Mouse (Mus musculus) heart, embryonic 15.5 days (tissue): ENCODE results near the gene Fam89a. TPM values are rescaled to one million over a fixed set of nuclear protein-coding genes. Genes with fewer than 3 reads are reported as not detected.
A peak's percentile ranks its signal among the peaks of the same experiment; 100 is the strongest.

Experiments used
- ATAC-seq: fragments of 200-750 bp; cut with Nextera tagmentation; replicated peaks from 2 replicates; pipeline ENCODE4 v1.8.0; 2017; ENCODE audit warnings: low read depth, moderate TSS enrichment; ENCODE audit not compliant: insufficient number of reproducible peaks, insufficient read depth, low FRiP score
- H3K27ac ChIP-seq: fragments of 300-500 bp; sonication (generic); 2 replicates; pipeline ENCODE4 v1.5.1; 2015; ENCODE audit warnings: mild to moderate bottlenecking, inconsistent platforms
- H3K27me3 ChIP-seq: fragments of 300-500 bp; sonication (generic); 2 replicates; pipeline ENCODE4 v1.6.1; 2015; ENCODE audit warnings: inconsistent platforms
- H3K36me3 ChIP-seq: fragments of 300-500 bp; sonication (generic); 2 replicates; pipeline ENCODE4 v1.6.1; 2015; ENCODE audit warnings: mild to moderate bottlenecking, inconsistent platforms
- H3K4me1 ChIP-seq: fragments of 300-500 bp; sonication (generic); replicated peaks from 2 replicates; pipeline ENCODE4 v1.6.1; 2015; ENCODE audit warnings: inconsistent platforms
- H3K4me2 ChIP-seq: fragments of 300-500 bp; sonication (generic); 2 replicates; pipeline ENCODE4 v1.6.1; 2015; ENCODE audit warnings: inconsistent platforms, mild to moderate bottlenecking, moderate library complexity
- H3K4me3 ChIP-seq: fragments of 300-500 bp; sonication (generic); 2 replicates; pipeline ENCODE4 v1.5.1; 2015; ENCODE audit warnings: mild to moderate bottlenecking, inconsistent platforms
- H3K9ac ChIP-seq: fragments of 300-500 bp; sonication (generic); 2 replicates; pipeline ENCODE4 v1.6.1; 2015; ENCODE audit warnings: mild to moderate bottlenecking, inconsistent platforms
- H3K9me3 ChIP-seq: fragments of 300-500 bp; sonication (generic); replicated peaks from 2 replicates; pipeline ENCODE4 v1.6.1; 2016; ENCODE audit warnings: inconsistent platforms
- WGBS: fragments of 180-500 bp; shearing (Covaris S2); methylation state at CpG from one replicate; pipeline ENCODE4 v1.1.7; 2015; ENCODE audit warnings: mixed read lengths; 5-methylcytosine and 5-hydroxymethylcytosine counted together
- polyA plus RNA-seq: library from polyadenylated mRNA; unstranded; fragments of >200 nt; fragmentation: Nextera tagmentation; extraction: Ambion mirVana; gene quantifications from 2 replicates; pipeline ENCODE4 v1.2.1, GENCODE M21; 2015

The Fam89a gene
- polyA plus RNA-seq = 1.2 and 1.9 TPM in 2 replicates

- peaks cover 45% of the 10 kb centered on the region for H3K27me3 ChIP-seq
- H3K36me3 ChIP-seq = no peaks in the 10 kb centered on the region
- H3K9me3 ChIP-seq = no peaks in the 10 kb centered on the region
- peak within 1 kb of the TSS; percentile 66 for H3K4me3 ChIP-seq
- under 1% methylated on average over 41 of the region's 41 CpGs for WGBS
- no peak within 1 kb of the TSS for H3K27ac ChIP-seq
- peak; percentile 61; the same call in 1 of the 2 replicates for ATAC-seq
- H3K9ac ChIP-seq = peak within 1 kb of the TSS; percentile 49
- peak within 1 kb of the TSS; percentile 92 for H3K4me2 ChIP-seq
- H3K4me1 ChIP-seq = peaks cover 16% of the 10 kb centered on the region
Observed at GRCm38 (mm10) chr8:124751709-124752173, at the start of gene Fam89a. Gene Fam89a (minus strand): TSS chr8:124751832.

GRCm38 (mm10) chr8:124800542-124800941 lies 48.9 kb upstream of the Fam89a start:
- Histone ChIP-seq H3K9me3 (no peaks in the 10 kb centered on the region), H3K4me3 (no peak overlapping the region), H3K9ac (no peak overlapping the region), H3K27me3 (peaks cover 41% of the 10 kb centered on the region), H3K4me1 (no peaks in the 10 kb centered on the region), H3K27ac (no peak overlapping the region), H3K4me2 (no peak overlapping the region), H3K36me3 (no peaks in the 10 kb centered on the region)
- WGBS = 29% methylated on average over 11 of the region's 11 CpGs
- no peak for ATAC-seq

GRCm38 (mm10) chr8:124795781-124796488 lies 44.3 kb upstream of the Fam89a start:
- H3K27me3 ChIP-seq = peaks cover 69% of the 10 kb centered on the region
- ATAC-seq = no peak
- no peak overlapping the region for H3K27ac ChIP-seq
- H3K9me3 ChIP-seq = no peaks in the 10 kb centered on the region
- no peaks in the 10 kb centered on the region for H3K36me3 ChIP-seq
- H3K9ac ChIP-seq = no peak overlapping the region
- no peak overlapping the region for H3K4me3 ChIP-seq
- no peak overlapping the region for H3K4me2 ChIP-seq
- peaks cover 34% of the 10 kb centered on the region for H3K4me1 ChIP-seq
- 63% methylated on average over 8 of the region's 8 CpGs for WGBS

- Histone ChIP-seq H3K4me1 (peaks cover 34% of the 10 kb centered on the region), H3K27me3 (peaks cover 69% of the 10 kb centered on the region), H3K4me3 (peak overlapping the region; percentile 65), H3K4me2 (peak overlapping the region; percentile 100), H3K9me3 (no peaks in the 10 kb centered on the region), H3K27ac (no peak overlapping the region), H3K36me3 (no peaks in the 10 kb centered on the region), H3K9ac (no peak overlapping the region)
- no peak for ATAC-seq
- 0% methylated on average over 20 of the region's 25 CpGs for WGBS
Observed at GRCm38 (mm10) chr8:124794486-124794780, 42.8 kb upstream of the Fam89a start.

- Histone ChIP-seq H3K9ac (no peak overlapping the region), H3K4me2 (peak overlapping the region; percentile 100), H3K4me3 (peak overlapping the region; percentile 65), H3K27ac (no peak overlapping the region), H3K4me1 (peaks cover 34% of the 10 kb centered on the region), H3K36me3 (no peaks in the 10 kb centered on the region), H3K9me3 (no peaks in the 10 kb centered on the region), H3K27me3 (peaks cover 69% of the 10 kb centered on the region)
- 0 out of 2 replicates have a peak, but pooled peaks have one; percentile 2 for ATAC-seq
- 1% methylated on average over 78 of the region's 81 CpGs for WGBS
Observed at GRCm38 (mm10) chr8:124793661-124794485, 42.2 kb upstream of the Fam89a start.

GRCm38 (mm10) chr8:124793172-124793651 lies 41.6 kb upstream of the Fam89a start:
- Histone ChIP-seq H3K9ac (peak overlapping the region; percentile 22; the same call in 1 of the 2 replicates), H3K27me3 (peaks cover 66% of the 10 kb centered on the region), H3K4me1 (peaks cover 34% of the 10 kb centered on the region), H3K36me3 (no peaks in the 10 kb centered on the region), H3K27ac (peak overlapping the region; percentile 50), H3K4me2 (peak overlapping the region; percentile 100), H3K9me3 (no peaks in the 10 kb centered on the region), H3K4me3 (peak overlapping the region; percentile 65)
- under 1% methylated on average over 51 of the region's 51 CpGs for WGBS
- ATAC-seq = peak; percentile 83

GRCm38 (mm10) chr8:124792708-124793107 lies 41.1 kb upstream of the Fam89a start, which contains the start of gene Trim67:
Gene Trim67 (plus strand): TSS chr8:124793092.
- Histone ChIP-seq H3K27ac (peak within 1 kb of the TSS; percentile 50), H3K9me3 (no peaks in the 10 kb centered on the region), H3K9ac (peak within 1 kb of the TSS; percentile 22; the same call in 1 of the 2 replicates), H3K27me3 (peaks cover 66% of the 10 kb centered on the region), H3K4me3 (peak within 1 kb of the TSS; percentile 65), H3K4me1 (peaks cover 34% of the 10 kb centered on the region), H3K36me3 (no peaks in the 10 kb centered on the region), H3K4me2 (peak within 1 kb of the TSS; percentile 100)
- WGBS = 1% methylated on average over 39 of the region's 39 CpGs
- ATAC-seq = peak; percentile 77

- WGBS = under 1% methylated on average over 32 of the region's 32 CpGs
- peak overlapping the region; percentile 22; the same call in 1 of the 2 replicates for H3K9ac ChIP-seq
Observed at GRCm38 (mm10) chr8:124792186-124792585, 40.6 kb upstream of the Fam89a start.

GRCm38 (mm10) chr8:124791751-124792150 lies 40.1 kb upstream of the Fam89a start:
- Histone ChIP-seq H3K4me1 (peaks cover 34% of the 10 kb centered on the region), H3K9ac (peak overlapping the region; percentile 22; the same call in 1 of the 2 replicates), H3K27me3 (peaks cover 59% of the 10 kb centered on the region), H3K4me3 (peak overlapping the region; percentile 65), H3K4me2 (peak overlapping the region; percentile 100), H3K9me3 (no peaks in the 10 kb centered on the region), H3K27ac (no peak overlapping the region), H3K36me3 (no peaks in the 10 kb centered on the region)
- no peak for ATAC-seq
- WGBS = 35% methylated on average over 4 of the region's 4 CpGs

More at GRCm38 (mm10) chr8:124792186-124792585, 40.6 kb upstream of the Fam89a start:
- Histone ChIP-seq H3K27ac (0 out of 2 replicates have a peak overlapping the region, but pooled peaks have one; percentile 39), H3K4me3 (peak overlapping the region; percentile 65), H3K9me3 (no peaks in the 10 kb centered on the region), H3K4me1 (peaks cover 34% of the 10 kb centered on the region), H3K36me3 (no peaks in the 10 kb centered on the region), H3K27me3 (peaks cover 64% of the 10 kb centered on the region), H3K4me2 (peak overlapping the region; percentile 100)
- ATAC-seq = no peak

GRCm38 (mm10) chr8:124790676-124791075 lies 39.0 kb upstream of the Fam89a start:
- no peak overlapping the region for H3K4me3 ChIP-seq
- no peak overlapping the region for H3K4me2 ChIP-seq
- H3K36me3 ChIP-seq = no peaks in the 10 kb centered on the region
- H3K4me1 ChIP-seq = peaks cover 34% of the 10 kb centered on the region
- ATAC-seq = no peak
- peaks cover 48% of the 10 kb centered on the region for H3K27me3 ChIP-seq
- no peak overlapping the region for H3K9ac ChIP-seq
- H3K27ac ChIP-seq = no peak overlapping the region
- no peaks in the 10 kb centered on the region for H3K9me3 ChIP-seq
- 65% methylated on average over 4 of the region's 4 CpGs for WGBS

GRCm38 (mm10) chr8:124784613-124785012 lies 33.0 kb upstream of the Fam89a start:
- Histone ChIP-seq H3K4me3 (no peak overlapping the region), H3K36me3 (no peaks in the 10 kb centered on the region), H3K9me3 (no peaks in the 10 kb centered on the region), H3K27me3 (peaks cover 3% of the 10 kb centered on the region; the same call in 1 of the 2 replicates), H3K4me2 (no peak overlapping the region), H3K9ac (no peak overlapping the region), H3K4me1 (peaks cover 20% of the 10 kb centered on the region), H3K27ac (no peak overlapping the region)
- 87% methylated on average over 13 of the region's 13 CpGs for WGBS
- no peak for ATAC-seq
